Mouse (Mus musculus) liver, adult (tissue): ENCODE measurements at regions not wholly inside any gene's neighbourhood (a gene's known extent, or its start where the extent isn't known, plus 50 kb on each side); places are given as distances from the start of the nearest gene placed in this dataset.
A peak's percentile ranks its signal among the peaks of the same experiment; 100 is the strongest.

Source experiments
- GATA4 ChIP-seq: IDR thresholded peaks from 2 replicates; pipeline ENCODE4 v1.6.1; 2014; ENCODE audit warnings: mild to moderate bottlenecking, low read length; ENCODE audit not compliant: insufficient replicate concordance

GRCm38 (mm10) chr13:102273818-102274217 lies 419.5 kb upstream of the Cd180 start:
- no peak for TF ChIP-seq GATA4

GRCm38 (mm10) chr13:102275296-102275695 lies 418.1 kb upstream of the Cd180 start:
- no peak for TF ChIP-seq GATA4

GRCm38 (mm10) chr13:102276885-102277284 lies 416.5 kb upstream of the Cd180 start:
- TF ChIP-seq GATA4 = no peak

GRCm38 (mm10) chr13:102280198-102280597 lies 413.2 kb upstream of the Cd180 start:
- no peak for TF ChIP-seq GATA4

GRCm38 (mm10) chr13:102294451-102294850 lies 398.9 kb upstream of the Cd180 start:
- TF ChIP-seq GATA4 = no peak

GRCm38 (mm10) chr13:102295079-102295478 lies 398.3 kb upstream of the Cd180 start:
- TF ChIP-seq GATA4 = no peak

GRCm38 (mm10) chr13:102307983-102308382 lies 385.4 kb upstream of the Cd180 start:
- TF ChIP-seq GATA4 = no peak

- peak; percentile 16; the same call in 1 of the 2 replicates for TF ChIP-seq GATA4
These were observed 381.3 kb upstream of the Cd180 start for GRCm38 (mm10) chr13:102312096-102312495.

- TF ChIP-seq GATA4 = no peak
These were observed 377.3 kb upstream of the Cd180 start for GRCm38 (mm10) chr13:102315921-102316692.

GRCm38 (mm10) chr13:102318891-102319404 lies 374.4 kb upstream of the Cd180 start:
- no peak for TF ChIP-seq GATA4

- no peak for TF ChIP-seq GATA4
These were observed 373.9 kb upstream of the Cd180 start for GRCm38 (mm10) chr13:102319453-102319852.

GRCm38 (mm10) chr13:102323876-102324275 lies 369.5 kb upstream of the Cd180 start:
- no peak for TF ChIP-seq GATA4

- no peak for TF ChIP-seq GATA4
These were observed 367.4 kb upstream of the Cd180 start for GRCm38 (mm10) chr13:102326003-102326402.

- no peak for TF ChIP-seq GATA4
These were observed 366.8 kb upstream of the Cd180 start for GRCm38 (mm10) chr13:102326544-102326943.

- no peak for TF ChIP-seq GATA4
These were observed 359.7 kb upstream of the Cd180 start for GRCm38 (mm10) chr13:102333667-102334066.

- no peak for TF ChIP-seq GATA4
These were observed 359.2 kb upstream of the Cd180 start for GRCm38 (mm10) chr13:102334131-102334534.

- no peak for TF ChIP-seq GATA4
These were observed 350.1 kb upstream of the Cd180 start for GRCm38 (mm10) chr13:102343236-102343635.
